Mouse (Mus musculus) heart, adult 2 months (tissue): ENCODE measurements around the gene Sf3a2.

Source experiments
- CTCF ChIP-seq: fragments of 200-600 bp; IDR thresholded peaks from 2 replicates; pipeline ENCODE4 v1.8.1; 2022; ENCODE audit warnings: antibody characterized with exemption, mild to moderate bottlenecking, moderate library complexity
- POLR2A ChIP-seq: fragments of 200-500 bp; IDR thresholded peaks from 2 replicates; pipeline ENCODE4 v1.6.1; 2011; ENCODE audit warnings: mild to moderate bottlenecking, low read depth, low read length, control low read depth; ENCODE audit not compliant: insufficient read depth

- TF ChIP-seq POLR2A (peak; percentile 66), CTCF (peak; percentile 74)
Observed at GRCm38 (mm10) chr10:80751188-80751832, 46.7 kb upstream of the Sf3a2 start.
